ENCODE assay signal across 25 mouse cellular contexts in genomic region chr7:78909026-78909425, GRCm38 (mm10).
"Had no signal": no experiment of that assay in that cellular context is flagged by ENCODE, and none has a peak within 500 bp of the region (broad histone marks: within the 10 kb centered on the region; RNA-seq: fewer than 3 reads in every experiment).

No protein-coding gene starts in this region.

- H3K27ac ChIP-seq: gastrocnemius, adult 2 months; heart, embryonic 13.5 days; heart, embryonic 15.5 days; hindbrain, embryonic 13.5 days; hindbrain, embryonic 15.5 days; hindbrain, postnatal 0 days; intestine, embryonic 15.5 days; limb, embryonic 13.5 days; limb, embryonic 15.5 days had no signal

- DNase-seq: gastrocnemius, postnatal 10 days; gastrocnemius, postnatal 25 days; heart, adult 18-20 months; heart, postnatal 14 days; heart, postnatal 36 days; kidney, adult 18-20 months; kidney, adult 8-10 months; kidney, postnatal 10 days; kidney, postnatal 25 days; kidney, postnatal 4 days; layer of hippocampus, adult 9-11 months; layer of hippocampus, postnatal 36 days; left cerebral cortex, postnatal 4 days had no signal

- H3K4me2 ChIP-seq: heart, embryonic 11.5 days; heart, embryonic 13.5 days; heart, embryonic 15.5 days; hindbrain, embryonic 13.5 days; hindbrain, embryonic 15.5 days; intestine, embryonic 15.5 days; limb, embryonic 13.5 days; limb, embryonic 15.5 days had no signal

- H3K27me3 ChIP-seq: heart, embryonic 13.5 days; heart, embryonic 15.5 days; hindbrain, embryonic 13.5 days; hindbrain, embryonic 15.5 days; intestine, embryonic 15.5 days; limb, embryonic 13.5 days; limb, embryonic 15.5 days had no signal

- H3K9ac ChIP-seq: heart, embryonic 13.5 days; heart, embryonic 15.5 days; hindbrain, embryonic 13.5 days; hindbrain, embryonic 15.5 days; intestine, embryonic 15.5 days; limb, embryonic 13.5 days; limb, embryonic 15.5 days had no signal

- H3K4me3 ChIP-seq: gastrocnemius, adult 2 months; heart, embryonic 13.5 days; heart, embryonic 15.5 days; hindbrain, embryonic 13.5 days; hindbrain, embryonic 15.5 days; intestine, embryonic 15.5 days; limb, embryonic 13.5 days; limb, embryonic 15.5 days had no signal

- ATAC-seq: hindbrain, postnatal 0 days; inflammation-experienced regulatory T-cells, adult 6 months; intestine, embryonic 15.5 days; intestine, postnatal 0 days had no signal

- H3K9me3 ChIP-seq: heart, embryonic 13.5 days; heart, embryonic 15.5 days; hindbrain, embryonic 13.5 days; hindbrain, embryonic 15.5 days; intestine, embryonic 15.5 days; limb, embryonic 13.5 days; limb, embryonic 15.5 days had no signal
